Mouse (Mus musculus): ENCODE measurements around the gene C1qtnf3.

C1qtnf3 gene

GRCm38 (mm10) chr15:10951951-10952759, at the start of gene C1qtnf3:
Gene C1qtnf3, plus strand, starts transcription at chr15:10952332.
- no peak for DNase-seq (ENCODE audit: low read depth in 2 of 2, low spot score in 2 of 2)

- no peak for DNase-seq (ENCODE audit: low read depth in 2 of 2, low spot score in 2 of 2)
Observed at GRCm38 (mm10) chr15:10902360-10902759, 49.8 kb upstream of the C1qtnf3 start.

GRCm38 (mm10) chr15:10916611-10917311, 35.4 kb upstream of the C1qtnf3 start:
- no peak for DNase-seq (ENCODE audit: low read depth in 2 of 2, low spot score in 2 of 2)

- DNase-seq (ENCODE audit: low read depth in 2 of 2, low spot score in 2 of 2) = no peak
Observed at GRCm38 (mm10) chr15:10917312-10917660, 34.8 kb upstream of the C1qtnf3 start.

- no peak for DNase-seq (ENCODE audit: low read depth in 2 of 2, low spot score in 2 of 2)
Observed at GRCm38 (mm10) chr15:10920212-10920611, 31.9 kb upstream of the C1qtnf3 start.

GRCm38 (mm10) chr15:10921064-10921463, 31.1 kb upstream of the C1qtnf3 start:
- no peak for DNase-seq (ENCODE audit: low read depth in 2 of 2, low spot score in 2 of 2)

GRCm38 (mm10) chr15:10922061-10922460, 30.1 kb upstream of the C1qtnf3 start:
- DNase-seq (ENCODE audit: low read depth in 2 of 2, low spot score in 2 of 2) = no peak

- DNase-seq (ENCODE audit: low read depth in 2 of 2, low spot score in 2 of 2) = no peak
Observed at GRCm38 (mm10) chr15:10922570-10922969, 29.6 kb upstream of the C1qtnf3 start.

- DNase-seq (ENCODE audit: low read depth in 2 of 2, low spot score in 2 of 2) = no peak
Observed at GRCm38 (mm10) chr15:10923076-10923995, 28.8 kb upstream of the C1qtnf3 start.

GRCm38 (mm10) chr15:10927325-10927724, 24.8 kb upstream of the C1qtnf3 start:
- no peak for DNase-seq (ENCODE audit: low read depth in 2 of 2, low spot score in 2 of 2)

- no peak for DNase-seq (ENCODE audit: low read depth in 2 of 2, low spot score in 2 of 2)
Observed at GRCm38 (mm10) chr15:10928633-10929270, 23.4 kb upstream of the C1qtnf3 start.

GRCm38 (mm10) chr15:10933930-10934329, 18.2 kb upstream of the C1qtnf3 start:
- DNase-seq (ENCODE audit: low read depth in 2 of 2, low spot score in 2 of 2) = no peak

GRCm38 (mm10) chr15:10940148-10941108, 11.7 kb upstream of the C1qtnf3 start:
- DNase-seq (ENCODE audit: low read depth in 2 of 2, low spot score in 2 of 2) = no peak

GRCm38 (mm10) chr15:10941901-10942300, 10.2 kb upstream of the C1qtnf3 start:
- no peak for DNase-seq (ENCODE audit: low read depth in 2 of 2, low spot score in 2 of 2)

GRCm38 (mm10) chr15:10947852-10948251, 4.3 kb upstream of the C1qtnf3 start:
- no peak for DNase-seq (ENCODE audit: low read depth in 2 of 2, low spot score in 2 of 2)

- no peak for DNase-seq (ENCODE audit: low read depth in 2 of 2, low spot score in 2 of 2)
Observed at GRCm38 (mm10) chr15:10952760-10953305, 701 bp downstream of the C1qtnf3 start.

- no peak for DNase-seq (ENCODE audit: low read depth in 2 of 2, low spot score in 2 of 2)
Observed at GRCm38 (mm10) chr15:10953465-10953864, 1.3 kb downstream of the C1qtnf3 start.

GRCm38 (mm10) chr15:10954381-10955016, 2.4 kb downstream of the C1qtnf3 start:
- DNase-seq (ENCODE audit: low read depth in 2 of 2, low spot score in 2 of 2) = no peak

- DNase-seq (ENCODE audit: low read depth in 2 of 2, low spot score in 2 of 2) = no peak
Observed at GRCm38 (mm10) chr15:10955156-10955555, 3.0 kb downstream of the C1qtnf3 start.

Measured in CD8-positive naive resting alpha-beta T cell, adult 2 months (primary cell).